Mouse (Mus musculus): ENCODE measurements around the gene Itih3.

Itih3 gene

DNA sequence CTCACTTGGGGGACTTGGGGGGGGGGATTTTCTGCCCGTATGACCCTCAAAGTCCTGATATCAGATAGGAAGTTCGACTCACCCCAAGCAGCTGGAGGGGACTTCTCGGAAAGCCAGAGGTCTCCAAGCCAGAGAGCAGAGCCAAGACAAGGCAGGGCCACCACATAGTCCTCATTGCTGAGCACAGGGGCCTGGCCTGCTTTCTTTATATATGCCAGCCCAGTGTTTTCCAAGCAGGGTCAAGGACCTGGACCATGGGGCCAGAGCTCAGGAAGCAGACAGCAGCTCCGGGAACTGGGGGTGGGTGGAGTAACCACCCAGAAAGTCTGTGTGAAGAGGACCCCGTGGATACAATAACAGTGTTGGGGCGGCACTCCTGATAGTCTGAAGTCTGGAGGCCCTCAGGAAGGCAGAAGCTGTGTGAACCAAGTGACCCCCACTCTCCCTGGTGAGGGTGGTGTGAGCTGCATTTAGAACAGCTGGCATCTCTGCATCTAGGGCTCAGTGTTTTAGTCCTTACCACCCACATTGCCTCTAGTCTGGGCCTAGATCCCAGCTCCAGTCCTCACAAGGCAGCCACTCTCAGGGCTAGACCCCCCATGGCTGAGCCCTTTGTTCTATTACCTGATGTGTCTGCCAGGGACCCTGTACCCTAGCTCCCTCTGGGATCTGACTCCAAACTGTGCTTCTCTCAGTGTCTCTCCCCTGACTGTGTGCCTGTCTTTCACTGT is at the start of gene Itih3:
Gene Itih3 (minus strand): TSS at position 386 of the 731 bp plus-strand sequence.
- no peak for DNase-seq (ENCODE audit: low read depth, low spot score)

DNA sequence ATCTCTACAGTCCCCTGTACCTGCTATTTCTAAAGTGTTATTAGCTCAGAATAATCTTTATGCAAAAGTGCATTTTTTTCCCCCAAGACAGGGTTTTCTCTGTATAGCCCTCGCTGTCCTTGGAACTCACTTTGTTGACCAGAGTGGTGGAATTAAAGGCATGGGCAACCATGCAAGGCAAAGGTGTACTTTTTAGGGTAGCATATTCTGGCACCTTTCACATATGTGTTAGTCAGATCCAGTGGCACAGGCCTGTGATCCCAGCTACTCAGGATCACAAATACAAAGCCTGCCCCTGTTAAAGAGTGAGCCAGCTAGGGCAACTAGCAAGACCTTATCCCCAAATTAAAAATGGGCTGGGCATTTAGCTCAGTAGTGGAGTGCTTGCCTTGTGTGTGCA is 36.8 kb upstream of the Itih3 start:
- no peak for DNase-seq (ENCODE audit: low read depth, low spot score)

DNA sequence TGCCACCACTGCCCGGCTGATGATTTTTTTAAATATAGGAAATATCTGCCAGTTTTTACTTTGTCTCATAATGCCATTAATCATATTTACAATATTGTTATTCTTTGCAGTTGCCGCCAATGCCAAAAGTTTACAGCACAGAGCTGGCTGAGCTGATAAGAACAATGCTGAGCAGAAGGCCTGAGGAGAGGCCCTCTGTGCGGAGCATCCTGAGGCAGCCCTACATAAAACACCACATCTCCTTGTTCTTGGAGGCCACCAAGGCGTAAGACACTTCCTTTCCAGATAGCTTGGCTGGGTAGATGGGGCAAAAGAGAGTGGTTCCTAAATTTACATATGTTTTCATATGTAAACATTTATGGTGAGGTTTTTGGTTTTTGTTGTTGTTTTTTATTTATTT is 35.5 kb upstream of the Itih3 start:
- DNase-seq (ENCODE audit: low read depth, low spot score), result no peak

DNA sequence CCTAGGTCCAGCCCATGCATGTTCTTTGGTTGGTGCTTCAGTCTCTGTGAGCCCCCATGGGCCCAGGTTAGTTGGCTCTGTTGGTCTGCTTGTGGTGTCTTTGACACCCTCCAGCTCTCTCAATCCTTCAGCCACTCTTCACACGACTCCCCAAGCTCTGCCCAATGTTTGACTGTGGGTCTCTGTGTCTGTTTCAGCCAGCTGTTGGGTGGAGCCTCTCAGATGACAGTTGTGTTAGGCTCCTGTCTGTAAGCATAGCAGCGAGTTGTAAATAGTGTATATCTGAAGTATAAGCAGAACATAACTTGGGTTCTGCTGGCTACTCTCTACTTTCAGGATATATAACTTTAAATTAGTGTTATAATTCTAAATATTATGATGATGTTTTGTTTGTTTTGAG is 35.0 kb upstream of the Itih3 start:
- no peak for DNase-seq (ENCODE audit: low read depth, low spot score)

GRCm38 (mm10) chr14:30951154-30951825 is 27.7 kb upstream of the Itih3 start, which contains the start of gene Nek4:
TSS of gene Nek4 (plus strand) at chr14:30951377.
- DNase-seq (ENCODE audit: low read depth, low spot score), result peak; percentile 97

- no peak for DNase-seq (ENCODE audit: low read depth, low spot score)
Measured at GRCm38 (mm10) chr14:30949986-30950385, 26.4 kb upstream of the Itih3 start.

DNA sequence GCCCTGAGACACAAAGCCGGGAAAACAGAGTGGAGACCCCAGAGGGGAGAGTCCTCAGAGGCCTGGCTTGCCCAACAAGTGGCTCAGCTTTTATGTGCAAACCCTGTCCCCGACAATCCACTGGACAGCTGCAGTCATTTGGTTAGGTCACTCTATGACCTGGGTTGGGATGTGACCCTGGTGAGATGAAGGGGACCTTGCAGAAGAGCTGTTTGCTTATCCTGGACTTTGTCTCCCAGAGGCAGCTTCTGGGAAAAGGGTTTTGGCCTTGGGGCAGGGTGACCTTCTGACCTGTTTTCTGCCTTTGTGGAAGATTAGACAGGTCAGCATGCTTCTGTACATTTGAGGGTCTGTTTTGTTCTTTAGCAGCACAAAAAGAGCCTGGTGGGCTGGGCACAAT is 21.2 kb upstream of the Itih3 start:
- no peak for DNase-seq (ENCODE audit: low read depth, low spot score)

GRCm38 (mm10) chr14:30943860-30944674 is 20.5 kb upstream of the Itih3 start:
- peak; percentile 48 for DNase-seq (ENCODE audit: low read depth, low spot score)

DNA sequence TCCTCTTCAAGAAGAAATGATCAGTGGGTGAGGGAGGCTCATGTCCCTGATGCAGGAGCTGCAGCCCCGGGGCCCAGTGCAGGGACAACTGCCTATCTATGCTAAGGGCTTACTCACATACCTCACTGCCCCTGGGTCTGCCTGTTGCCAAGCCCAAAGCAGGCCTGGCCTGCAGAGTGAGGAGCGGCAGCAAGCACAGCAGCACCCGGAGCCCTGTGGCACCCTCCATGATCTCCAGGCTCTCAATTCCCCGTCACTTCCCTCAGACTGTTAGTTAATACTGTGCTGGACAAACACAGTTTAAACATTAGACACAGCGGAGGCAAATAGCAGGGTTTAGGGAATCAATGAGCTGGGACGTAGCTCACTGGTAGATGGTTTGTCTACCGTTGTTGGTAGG is 19.5 kb upstream of the Itih3 start, which contains the start of gene Itih1:
Gene Itih1 (minus strand): TSS at position 252 of the 400 bp plus-strand sequence.
- no peak for DNase-seq (ENCODE audit: low read depth, low spot score)

DNA sequence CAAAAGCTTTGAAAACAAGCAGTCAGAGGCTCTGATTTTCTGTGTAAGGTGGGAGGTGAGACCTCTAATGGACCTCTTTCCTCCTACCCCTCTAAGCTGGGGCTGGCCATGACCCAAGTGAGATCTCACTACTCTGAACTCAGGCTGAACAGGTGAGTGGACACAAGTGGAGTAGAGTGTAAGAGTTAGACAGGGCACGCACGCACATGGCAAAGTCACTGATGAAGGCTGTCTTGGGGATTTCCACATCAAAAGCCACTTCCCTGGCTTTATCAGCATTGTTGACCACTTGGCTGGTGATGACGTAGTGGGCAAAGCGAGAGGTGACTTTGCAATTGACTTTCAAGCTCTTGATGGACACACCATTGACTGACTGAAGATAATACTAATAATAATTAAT is 18.7 kb upstream of the Itih3 start:
- DNase-seq (ENCODE audit: low read depth, low spot score), result no peak

- DNase-seq (ENCODE audit: low read depth, low spot score), result no peak
Measured at GRCm38 (mm10) chr14:30933351-30933750, 9.8 kb upstream of the Itih3 start.

- DNase-seq (ENCODE audit: low read depth, low spot score), result no peak
Measured at GRCm38 (mm10) chr14:30930386-30930785, 6.8 kb upstream of the Itih3 start.

DNA sequence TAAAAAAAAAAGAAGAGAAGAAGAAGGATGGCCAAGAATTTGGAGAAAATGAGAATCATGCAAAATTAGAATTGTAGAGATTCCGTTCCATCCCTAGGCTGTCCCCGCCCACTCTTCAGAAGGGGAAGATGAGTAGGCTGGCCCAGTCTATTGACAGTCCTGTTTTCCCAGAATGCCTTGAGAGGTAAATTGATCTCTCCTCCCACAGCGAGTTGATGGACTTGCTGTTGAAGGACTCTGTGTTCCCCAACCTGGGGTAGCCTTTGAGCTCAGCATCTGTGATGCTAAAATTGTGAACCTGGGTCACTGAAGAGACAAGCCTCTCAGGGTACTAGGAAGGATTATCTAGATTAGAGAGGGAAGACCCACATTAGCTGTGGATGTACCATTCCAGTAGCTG is 1.9 kb upstream of the Itih3 start:
- no peak for DNase-seq (ENCODE audit: low read depth, low spot score)

GRCm38 (mm10) chr14:30922053-30922670 is 1.4 kb downstream of the Itih3 start:
- DNase-seq (ENCODE audit: low read depth, low spot score), result no peak

- no peak for DNase-seq (ENCODE audit: low read depth, low spot score)
Measured at GRCm38 (mm10) chr14:30916516-30916915, 7.0 kb downstream of the Itih3 start.

GRCm38 (mm10) chr14:30913404-30913803 is 10.2 kb downstream of the Itih3 start:
- DNase-seq (ENCODE audit: low read depth, low spot score), result no peak

GRCm38 (mm10) chr14:30912641-30913040 is 10.9 kb downstream of the Itih3 start:
- no peak for DNase-seq (ENCODE audit: low read depth, low spot score)

DNA sequence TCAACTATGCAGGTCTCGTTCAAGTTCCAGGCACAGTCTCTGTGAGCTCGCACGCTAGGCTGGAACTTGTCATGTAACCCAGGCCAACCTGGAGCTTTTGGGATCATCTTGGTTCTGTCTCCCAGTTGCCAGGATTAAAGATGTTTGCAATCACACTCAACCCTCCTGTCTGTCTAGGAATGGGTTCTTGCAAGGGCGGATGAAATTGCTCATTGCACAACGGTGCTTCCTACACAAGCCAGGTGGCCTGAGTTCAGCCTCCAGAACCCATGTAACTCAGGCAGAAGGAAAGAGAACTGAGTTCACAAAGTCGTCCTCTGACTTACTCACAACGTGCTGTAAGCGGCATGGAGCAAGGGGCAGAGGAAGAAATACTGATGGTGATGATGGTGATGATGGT is 12.4 kb downstream of the Itih3 start:
- no peak for DNase-seq (ENCODE audit: low read depth, low spot score)

DNA sequence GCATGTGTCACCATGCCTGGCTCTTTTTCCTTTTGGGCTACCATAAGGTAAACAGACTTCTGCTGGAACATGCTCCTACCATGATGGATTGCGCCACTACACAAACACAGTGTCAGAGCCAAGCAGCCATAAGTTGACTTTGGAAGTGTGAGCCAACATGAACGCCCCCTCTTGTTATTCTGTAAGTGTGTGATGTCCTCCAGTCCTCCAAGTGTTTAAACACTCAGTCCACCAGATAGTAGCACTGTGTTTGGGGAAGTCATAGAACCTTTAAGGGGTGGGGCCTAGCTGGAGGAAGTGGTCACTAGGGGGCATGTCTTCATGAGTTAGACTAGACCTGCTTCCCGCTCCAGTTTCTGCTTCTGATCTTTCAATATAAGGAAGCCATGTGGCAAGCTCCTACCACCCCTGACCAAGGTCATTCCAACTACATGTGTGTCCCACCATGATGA is 15.7 kb downstream of the Itih3 start:
- no peak for DNase-seq (ENCODE audit: low read depth, low spot score)

GRCm38 (mm10) chr14:30906001-30906400 is 17.6 kb downstream of the Itih3 start:
- DNase-seq (ENCODE audit: low read depth, low spot score), result no peak

- DNase-seq (ENCODE audit: low read depth, low spot score), result no peak
Measured at GRCm38 (mm10) chr14:30904307-30904706, 19.3 kb downstream of the Itih3 start.

GRCm38 (mm10) chr14:30903036-30903435 is 20.5 kb downstream of the Itih3 start:
- DNase-seq (ENCODE audit: low read depth, low spot score), result no peak

All from forelimb bud, embryonic 11.5 days (tissue).